Mouse (Mus musculus) midbrain, embryonic 11.5 days (tissue): ENCODE measurements at regions not wholly inside any gene's neighbourhood (a gene's known extent, or its start where the extent isn't known, plus 50 kb on each side); places are given as distances from the start of the nearest gene placed in this dataset.

Source experiments
- ATAC-seq: fragments of 200-750 bp; cut with Nextera tagmentation; 2 replicates; pipeline ENCODE4 v1.8.0; 2017; ENCODE audit warnings: moderate TSS enrichment, moderate library complexity; ENCODE audit not compliant: low FRiP score
- DNase-seq: peaks from one replicate; pipeline ENCODE4 v3.0.0; 2015; ENCODE audit warnings: low spot score; ENCODE audit errors: missing footprints
- H3K27ac ChIP-seq: fragments of 300-500 bp; sonication (generic); 2 replicates; pipeline ENCODE4 v1.5.1; 2014; ENCODE audit warnings: low read depth, low read length
- H3K27me3 ChIP-seq: fragments of 300-500 bp; sonication (generic); 2 replicates; pipeline ENCODE4 v1.6.1; 2014; ENCODE audit warnings: mild to moderate bottlenecking, low read length, moderate library complexity, mixed read lengths; ENCODE audit not compliant: control insufficient read depth, insufficient read depth
- H3K36me3 ChIP-seq: fragments of 300-500 bp; sonication (generic); 2 replicates; pipeline ENCODE4 v1.6.1; 2014; ENCODE audit warnings: mild to moderate bottlenecking, low read length, moderate library complexity, mixed read lengths; ENCODE audit not compliant: control insufficient read depth, insufficient read depth
- H3K4me1 ChIP-seq: fragments of 300-500 bp; sonication (generic); 2 replicates; pipeline ENCODE4 v1.6.1; 2014; ENCODE audit warnings: low read length; ENCODE audit not compliant: control insufficient read depth, insufficient read depth
- H3K4me2 ChIP-seq: fragments of 300-500 bp; sonication (generic); 2 replicates; pipeline ENCODE4 v1.6.1; 2014; ENCODE audit warnings: mild to moderate bottlenecking, moderate library complexity
- H3K4me3 ChIP-seq: fragments of 300-500 bp; sonication (generic); 2 replicates; pipeline ENCODE4 v1.5.1; 2014; ENCODE audit warnings: low read depth, low read length
- H3K9ac ChIP-seq: fragments of 300-500 bp; sonication (generic); 2 replicates; pipeline ENCODE4 v1.6.1; 2014; ENCODE audit warnings: low read length
- H3K9me3 ChIP-seq: fragments of 300-500 bp; sonication (generic); 2 replicates; pipeline ENCODE4 v1.6.1; 2016; ENCODE audit warnings: low read length; ENCODE audit not compliant: control insufficient read depth
- WGBS: fragments of 180-500 bp; shearing (Covaris S2); extraction: QIAGEN DNeasy Blood & Tissue Kit; methylation state at CpG from one replicate; pipeline ENCODE4 v1.1.7; 2014; 5-methylcytosine and 5-hydroxymethylcytosine counted together

GRCm38 (mm10) chr13:55948591-55948990, 112.6 kb upstream of the Pitx1 start:
- H3K27ac ChIP-seq: no peak overlapping the region
- peak; percentile 48; the same call in 1 of the 2 replicates for ATAC-seq
- peak; percentile 93 for DNase-seq

GRCm38 (mm10) chr13:55948144-55948543, 112.2 kb upstream of the Pitx1 start:
- H3K27ac ChIP-seq: no peak overlapping the region; the same call in 1 of the 2 replicates
- ATAC-seq (no peak), DNase-seq (peak; percentile 88)
- WGBS: 35% methylated on average over 2 of the region's 2 CpGs
- 0 out of 2 replicates have a peak overlapping the region, but pooled peaks have one; percentile 27 for H3K9ac ChIP-seq
- no peak overlapping the region; the same call in 1 of the 2 replicates for H3K4me2 ChIP-seq
- H3K36me3 ChIP-seq: no peaks in the 10 kb centered on the region
- H3K9me3 ChIP-seq: no peaks in the 10 kb centered on the region
- H3K4me1 ChIP-seq: peaks cover 18% of the 10 kb centered on the region
- no peaks in the 10 kb centered on the region; the same call in 1 of the 2 replicates for H3K27me3 ChIP-seq
- no peak overlapping the region for H3K4me3 ChIP-seq

More at GRCm38 (mm10) chr13:55948591-55948990, 112.6 kb upstream of the Pitx1 start:
- Histone ChIP-seq H3K27me3 (no peaks in the 10 kb centered on the region; the same call in 1 of the 2 replicates), H3K4me1 (peaks cover 18% of the 10 kb centered on the region), H3K4me3 (no peak overlapping the region), H3K9me3 (no peaks in the 10 kb centered on the region), H3K4me2 (no peak overlapping the region; the same call in 1 of the 2 replicates), H3K9ac (0 out of 2 replicates have a peak overlapping the region, but pooled peaks have one; percentile 24), H3K36me3 (no peaks in the 10 kb centered on the region)
- WGBS: 15% methylated on average over 9 of the region's 9 CpGs

GRCm38 (mm10) chr13:55937417-55937816, 101.4 kb upstream of the Pitx1 start:
- no peaks in the 10 kb centered on the region for H3K9me3 ChIP-seq
- whole genome bisulfite sequencing: 91% methylated on average over 9 of the region's 9 CpGs
- no peak overlapping the region for H3K9ac ChIP-seq
- no peaks in the 10 kb centered on the region for H3K36me3 ChIP-seq
- no peak overlapping the region for H3K27ac ChIP-seq
- no peaks in the 10 kb centered on the region for H3K4me1 ChIP-seq
- no peaks in the 10 kb centered on the region for H3K27me3 ChIP-seq
- H3K4me3 ChIP-seq: no peak overlapping the region
- ATAC-seq (no peak), DNase-seq (no peak)
- no peak overlapping the region for H3K4me2 ChIP-seq

- ATAC-seq (no peak), DNase-seq (peak; percentile 28)
- no peaks in the 10 kb centered on the region for H3K27me3 ChIP-seq
- no peaks in the 10 kb centered on the region for H3K9me3 ChIP-seq
- no peak overlapping the region for H3K9ac ChIP-seq
- H3K4me1 ChIP-seq: no peaks in the 10 kb centered on the region
- no peak overlapping the region for H3K4me3 ChIP-seq
- 91% methylated on average over 9 of the region's 9 CpGs for WGBS
- no peak overlapping the region for H3K27ac ChIP-seq
- no peak overlapping the region for H3K4me2 ChIP-seq
- H3K36me3 ChIP-seq: no peaks in the 10 kb centered on the region
Observed at GRCm38 (mm10) chr13:55937000-55937399, 101.0 kb upstream of the Pitx1 start.

GRCm38 (mm10) chr13:55930637-55931036, 94.6 kb upstream of the Pitx1 start:
- H3K9me3 ChIP-seq: no peaks in the 10 kb centered on the region
- H3K4me2 ChIP-seq: no peak overlapping the region
- H3K9ac ChIP-seq: no peak overlapping the region
- no peaks in the 10 kb centered on the region for H3K4me1 ChIP-seq
- DNase-seq: no peak
- WGBS: 68% methylated on average over 11 of the region's 11 CpGs
- no peak overlapping the region for H3K27ac ChIP-seq
- no peak for ATAC-seq
- H3K36me3 ChIP-seq: no peaks in the 10 kb centered on the region
- no peak overlapping the region for H3K4me3 ChIP-seq
- H3K27me3 ChIP-seq: no peaks in the 10 kb centered on the region

- no peaks in the 10 kb centered on the region for H3K27me3 ChIP-seq
- DNase-seq: no peak
- H3K4me2 ChIP-seq: no peak overlapping the region
- H3K4me1 ChIP-seq: no peaks in the 10 kb centered on the region
- H3K36me3 ChIP-seq: no peaks in the 10 kb centered on the region
- ATAC-seq: no peak
- WGBS: 48% methylated on average over 6 of the region's 6 CpGs
- no peaks in the 10 kb centered on the region for H3K9me3 ChIP-seq
- H3K9ac ChIP-seq: no peak overlapping the region
- no peak overlapping the region for H3K4me3 ChIP-seq
- no peak overlapping the region for H3K27ac ChIP-seq
Observed at GRCm38 (mm10) chr13:55929814-55930213, 93.8 kb upstream of the Pitx1 start.

- Histone ChIP-seq H3K27ac (no peak overlapping the region), H3K9me3 (no peaks in the 10 kb centered on the region), H3K4me2 (peak overlapping the region; percentile 11; the same call in 1 of the 2 replicates), H3K4me3 (no peak overlapping the region), H3K36me3 (no peaks in the 10 kb centered on the region), H3K9ac (no peak overlapping the region), H3K4me1 (no peaks in the 10 kb centered on the region), H3K27me3 (no peaks in the 10 kb centered on the region)
- 12% methylated on average over 7 of the region's 7 CpGs for WGBS
- no peak for DNase-seq
- ATAC-seq: no peak
Observed at GRCm38 (mm10) chr13:55923505-55924136, 87.6 kb upstream of the Pitx1 start.

- H3K27me3 ChIP-seq: no peaks in the 10 kb centered on the region
- WGBS: 86% methylated on average over 12 of the region's 12 CpGs
- ATAC-seq (no peak), DNase-seq (no peak)
- H3K27ac ChIP-seq: no peak overlapping the region
- H3K4me1 ChIP-seq: no peaks in the 10 kb centered on the region
- H3K9me3 ChIP-seq: no peaks in the 10 kb centered on the region
- H3K9ac ChIP-seq: no peak overlapping the region
- H3K4me2 ChIP-seq: no peak overlapping the region
- H3K36me3 ChIP-seq: no peaks in the 10 kb centered on the region
- H3K4me3 ChIP-seq: no peak overlapping the region
Observed at GRCm38 (mm10) chr13:55917316-55917715, 81.3 kb upstream of the Pitx1 start.

- no peak for ATAC-seq
- H3K27ac ChIP-seq: no peak overlapping the region
- H3K9me3 ChIP-seq: no peaks in the 10 kb centered on the region
- peak; percentile 37 for DNase-seq
- no peak overlapping the region for H3K9ac ChIP-seq
- H3K27me3 ChIP-seq: no peaks in the 10 kb centered on the region
- no peak overlapping the region for H3K4me2 ChIP-seq
- no peak overlapping the region for H3K4me3 ChIP-seq
- no peaks in the 10 kb centered on the region for H3K36me3 ChIP-seq
- WGBS: 74% methylated on average over 13 of the region's 13 CpGs
- 0 out of 2 replicates have a peak, but pooled peaks cover 2% of the 10 kb centered on the region for H3K4me1 ChIP-seq
Observed at GRCm38 (mm10) chr13:55912271-55912711, 76.3 kb upstream of the Pitx1 start.
